Mouse (Mus musculus) liver, embryonic 13.5 days (tissue): ENCODE results near the gene Notch2. TPM values are rescaled to one million over a fixed set of nuclear protein-coding genes. Genes with fewer than 3 reads are reported as not detected.

Experiments
- ATAC-seq: fragments of 200-750 bp; cut with Nextera tagmentation; 2 replicates; pipeline ENCODE4 v1.8.0; 2017; ENCODE audit warnings: low read depth, mild to moderate bottlenecking, moderate number of reproducible peaks, moderate library complexity
- DNase-seq: peaks from one replicate; pipeline ENCODE4 v3.0.0; 2022
- H3K27ac ChIP-seq: fragments of 300-500 bp; sonication (generic); 2 replicates; pipeline ENCODE4 v1.5.1; 2015; ENCODE audit warnings: moderate library complexity, mild to moderate bottlenecking, inconsistent platforms
- H3K27me3 ChIP-seq: fragments of 300-500 bp; sonication (generic); 2 replicates; pipeline ENCODE4 v1.6.1; 2015; ENCODE audit warnings: mild to moderate bottlenecking, inconsistent platforms
- H3K36me3 ChIP-seq: fragments of 300-500 bp; sonication (generic); 2 replicates; pipeline ENCODE4 v1.6.1; 2015; ENCODE audit warnings: mild to moderate bottlenecking, inconsistent platforms
- H3K4me1 ChIP-seq: fragments of 300-500 bp; sonication (generic); replicated peaks from 2 replicates; pipeline ENCODE4 v1.6.1; 2015; ENCODE audit warnings: inconsistent platforms
- H3K4me2 ChIP-seq: fragments of 300-500 bp; sonication (generic); 2 replicates; pipeline ENCODE4 v1.6.1; 2015; ENCODE audit warnings: inconsistent platforms, mild to moderate bottlenecking, moderate library complexity
- H3K4me3 ChIP-seq: fragments of 300-500 bp; sonication (generic); replicated peaks from 2 replicates; pipeline ENCODE4 v1.5.1; 2015; ENCODE audit warnings: mild to moderate bottlenecking, inconsistent platforms
- H3K9ac ChIP-seq: fragments of 300-500 bp; sonication (generic); 2 replicates; pipeline ENCODE4 v1.6.1; 2015; ENCODE audit warnings: mild to moderate bottlenecking, inconsistent platforms
- H3K9me3 ChIP-seq: fragments of 300-500 bp; sonication (generic); replicated peaks from 2 replicates; pipeline ENCODE4 v1.6.1; 2016; ENCODE audit warnings: inconsistent platforms
- WGBS: fragments of 180-500 bp; shearing (Covaris S2); methylation state at CpG from one replicate; pipeline ENCODE4 v1.1.7; 2015; ENCODE audit not compliant: insufficient replicate concordance; 5-methylcytosine and 5-hydroxymethylcytosine counted together
- polyA plus RNA-seq: library from polyadenylated mRNA; unstranded; fragments of >200 nt; fragmentation: Nextera tagmentation; extraction: Ambion mirVana; gene quantifications from 2 replicates; pipeline ENCODE4 v1.2.1, GENCODE M21; 2015

Gene Notch2
- polyA plus RNA-seq, 1 experiment from 2014 or later: 4.8 TPM

GRCm38 (mm10) chr3:98054334-98055007, 41.1 kb downstream of the Notch2 start:
- Histone ChIP-seq H3K4me1 (peaks cover 79% of the 10 kb centered on the region), H3K4me2 (peak overlapping the region; percentile 25), H3K36me3 (peaks cover 8% of the 10 kb centered on the region; the same call in 1 of the 2 replicates), H3K9me3 (no peaks in the 10 kb centered on the region), H3K4me3 (no peak overlapping the region), H3K27me3 (no peaks in the 10 kb centered on the region), H3K9ac (peak overlapping the region; percentile 7; the same call in 1 of the 2 replicates), H3K27ac (peak overlapping the region; percentile 69)
- peak; percentile 52; the same call in 1 of the 2 replicates for ATAC-seq
- DNase-seq: no peak
- 51% methylated on average over 8 of the region's 8 CpGs for WGBS

GRCm38 (mm10) chr3:98055008-98055345, 41.6 kb downstream of the Notch2 start:
- DNase-seq: no peak
- Histone ChIP-seq H3K36me3 (peaks cover 8% of the 10 kb centered on the region; the same call in 1 of the 2 replicates), H3K9me3 (no peaks in the 10 kb centered on the region), H3K4me2 (peak overlapping the region; percentile 25), H3K27me3 (no peaks in the 10 kb centered on the region), H3K27ac (peak overlapping the region; percentile 69), H3K9ac (no peak overlapping the region), H3K4me3 (no peak overlapping the region), H3K4me1 (peaks cover 84% of the 10 kb centered on the region)
- 27% methylated on average over 6 of the region's 6 CpGs for WGBS
- ATAC-seq: peak; percentile 82

- WGBS: 78% methylated on average over 20 of the region's 20 CpGs
- no peak for ATAC-seq
Observed at GRCm38 (mm10) chr3:98055808-98056728, 42.7 kb downstream of the Notch2 start.

GRCm38 (mm10) chr3:98056956-98057365, 43.6 kb downstream of the Notch2 start:
- no peak overlapping the region for H3K4me3 ChIP-seq
- peaks cover 4% of the 10 kb centered on the region; the same call in 1 of the 2 replicates for H3K36me3 ChIP-seq
- no peak overlapping the region for H3K9ac ChIP-seq
- no peak overlapping the region for H3K4me2 ChIP-seq
- DNase-seq: no peak
- ATAC-seq: no peak
- no peaks in the 10 kb centered on the region for H3K9me3 ChIP-seq
- WGBS: 70% methylated on average over 6 of the region's 6 CpGs
- H3K4me1 ChIP-seq: peaks cover 97% of the 10 kb centered on the region
- no peak overlapping the region for H3K27ac ChIP-seq
- no peaks in the 10 kb centered on the region for H3K27me3 ChIP-seq

More at GRCm38 (mm10) chr3:98055808-98056728, 42.7 kb downstream of the Notch2 start:
- DNase-seq: no peak
- Histone ChIP-seq H3K4me3 (no peak overlapping the region), H3K36me3 (peaks cover 4% of the 10 kb centered on the region; the same call in 1 of the 2 replicates), H3K9me3 (no peaks in the 10 kb centered on the region), H3K4me2 (no peak overlapping the region), H3K27ac (no peak overlapping the region), H3K27me3 (no peaks in the 10 kb centered on the region), H3K9ac (no peak overlapping the region), H3K4me1 (peaks cover 92% of the 10 kb centered on the region)

- DNase-seq (no peak), ATAC-seq (no peak)
- Histone ChIP-seq H3K27ac (no peak overlapping the region), H3K9ac (no peak overlapping the region), H3K4me1 (peaks cover 99% of the 10 kb centered on the region), H3K27me3 (no peaks in the 10 kb centered on the region), H3K4me2 (no peak overlapping the region), H3K9me3 (no peaks in the 10 kb centered on the region), H3K36me3 (peaks cover 4% of the 10 kb centered on the region; the same call in 1 of the 2 replicates), H3K4me3 (no peak overlapping the region)
- 66% methylated on average over 4 of the region's 4 CpGs for WGBS
Observed at GRCm38 (mm10) chr3:98059076-98059475, 45.7 kb downstream of the Notch2 start.

- H3K4me1 ChIP-seq: peaks cover 95% of the 10 kb centered on the region
- peak overlapping the region; percentile 33; the same call in 1 of the 2 replicates for H3K9ac ChIP-seq
- H3K27me3 ChIP-seq: no peaks in the 10 kb centered on the region
- H3K4me2 ChIP-seq: peak overlapping the region; percentile 34
- 40% methylated on average over 7 of the region's 7 CpGs for WGBS
- DNase-seq (no peak), ATAC-seq (peak; percentile 6; the same call in 1 of the 2 replicates)
- H3K27ac ChIP-seq: peak overlapping the region; percentile 76
- no peaks in the 10 kb centered on the region for H3K9me3 ChIP-seq
- H3K36me3 ChIP-seq: peaks cover 2% of the 10 kb centered on the region; the same call in 1 of the 2 replicates
- H3K4me3 ChIP-seq: no peak overlapping the region
Observed at GRCm38 (mm10) chr3:98060981-98061660, 47.8 kb downstream of the Notch2 start.

GRCm38 (mm10) chr3:98061661-98062330, 48.5 kb downstream of the Notch2 start:
- H3K9ac ChIP-seq: peak overlapping the region; percentile 33; the same call in 1 of the 2 replicates
- H3K9me3 ChIP-seq: no peaks in the 10 kb centered on the region
- no peaks in the 10 kb centered on the region for H3K36me3 ChIP-seq
- 25% methylated on average over 13 of the region's 13 CpGs for WGBS
- DNase-seq: no peak
- peaks cover 93% of the 10 kb centered on the region for H3K4me1 ChIP-seq
- peak overlapping the region; percentile 34 for H3K4me2 ChIP-seq
- H3K27ac ChIP-seq: peak overlapping the region; percentile 76
- no peaks in the 10 kb centered on the region for H3K27me3 ChIP-seq
- H3K4me3 ChIP-seq: no peak overlapping the region
- peak; percentile 86 for ATAC-seq

- peak overlapping the region; percentile 34; the same call in 1 of the 2 replicates for H3K4me2 ChIP-seq
- H3K36me3 ChIP-seq: no peaks in the 10 kb centered on the region
- peaks cover 87% of the 10 kb centered on the region for H3K4me1 ChIP-seq
- H3K4me3 ChIP-seq: no peak overlapping the region
- DNase-seq: no peak
- H3K27ac ChIP-seq: peak overlapping the region; percentile 76
- no peaks in the 10 kb centered on the region for H3K27me3 ChIP-seq
- no peaks in the 10 kb centered on the region for H3K9me3 ChIP-seq
- 9% methylated on average over 1 of the region's 1 CpGs for WGBS
- no peak for ATAC-seq
- peak overlapping the region; percentile 18 for H3K9ac ChIP-seq
Observed at GRCm38 (mm10) chr3:98062591-98063185, 49.4 kb downstream of the Notch2 start.

GRCm38 (mm10) chr3:98063186-98063771, 50.0 kb downstream of the Notch2 start:
- H3K9ac ChIP-seq: peak overlapping the region; percentile 18
- 38% methylated on average over 8 of the region's 8 CpGs for WGBS
- no peaks in the 10 kb centered on the region for H3K27me3 ChIP-seq
- peak overlapping the region; percentile 28 for H3K4me2 ChIP-seq
- peak overlapping the region; percentile 76 for H3K27ac ChIP-seq
- H3K9me3 ChIP-seq: no peaks in the 10 kb centered on the region
- ATAC-seq (no peak), DNase-seq (no peak)
- no peak overlapping the region for H3K4me3 ChIP-seq
- H3K4me1 ChIP-seq: peaks cover 87% of the 10 kb centered on the region
- no peaks in the 10 kb centered on the region for H3K36me3 ChIP-seq

GRCm38 (mm10) chr3:98063833-98064232, 50.5 kb downstream of the Notch2 start:
- peaks cover 82% of the 10 kb centered on the region for H3K4me1 ChIP-seq
- ATAC-seq (no peak), DNase-seq (no peak)
- no peaks in the 10 kb centered on the region for H3K36me3 ChIP-seq
- H3K27ac ChIP-seq: peak overlapping the region; percentile 76
- H3K9me3 ChIP-seq: no peaks in the 10 kb centered on the region
- H3K4me2 ChIP-seq: peak overlapping the region; percentile 28; the same call in 1 of the 2 replicates
- WGBS: 54% methylated on average over 9 of the region's 9 CpGs
- no peak overlapping the region for H3K9ac ChIP-seq
- H3K27me3 ChIP-seq: no peaks in the 10 kb centered on the region
- H3K4me3 ChIP-seq: no peak overlapping the region
